Mouse (Mus musculus): ENCODE measurements around the gene P4ha2. TPM values are rescaled to one million over a fixed set of nuclear protein-coding genes. Genes with fewer than 3 reads are reported as not detected.

The P4ha2 gene
- polyA plus RNA-seq, 1 experiment from 2014 or later, result 69.0 TPM

DNA sequence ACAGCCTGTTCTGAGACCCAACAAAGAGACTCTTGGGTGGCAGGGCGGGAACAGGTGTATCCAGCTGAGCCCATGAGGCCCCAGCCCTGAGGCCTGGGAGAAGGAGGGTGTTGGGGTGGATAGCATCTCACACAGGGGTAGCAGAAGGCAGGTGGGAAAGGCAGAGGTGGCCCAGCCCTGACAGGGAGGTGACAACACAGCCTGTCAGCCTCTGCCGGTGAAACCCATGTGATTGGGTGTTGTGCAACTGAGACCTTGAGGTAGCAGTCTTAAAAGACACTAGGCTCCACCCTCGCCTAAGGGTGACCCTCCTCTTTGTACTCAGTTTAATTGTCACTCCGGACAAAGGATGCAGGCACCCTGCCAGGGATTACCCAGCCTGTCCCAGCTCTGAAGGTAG, 26.6 kb upstream of the P4ha2 start:
- H3K27me3 ChIP-seq (ENCODE audit: insufficient read depth, poor library complexity, severe bottlenecking), result peaks cover 51% of the 10 kb centered on the region
- WGBS, result 54% methylated on average over 4 of the region's 4 CpGs
- H3K4me3 ChIP-seq, result no peak overlapping the region
- H3K4me1 ChIP-seq, result peaks cover 26% of the 10 kb centered on the region
- no peak overlapping the region for H3K27ac ChIP-seq
- no peak for DNase-seq (ENCODE audit: low spot score)
- no peaks in the 10 kb centered on the region for H3K36me3 ChIP-seq
- H3K9me3 ChIP-seq, result no peaks in the 10 kb centered on the region

GRCm38 (mm10) chr11:54075353-54075752, 24.5 kb upstream of the P4ha2 start:
- DNase-seq (ENCODE audit: low spot score), result no peak
- H3K27ac ChIP-seq, result no peak overlapping the region
- WGBS, result 75% methylated on average over 6 of the region's 6 CpGs
- H3K36me3 ChIP-seq, result no peaks in the 10 kb centered on the region
- no peak overlapping the region for H3K4me3 ChIP-seq
- H3K9me3 ChIP-seq, result no peaks in the 10 kb centered on the region
- peaks cover 17% of the 10 kb centered on the region for H3K4me1 ChIP-seq
- H3K27me3 ChIP-seq (ENCODE audit: insufficient read depth, poor library complexity, severe bottlenecking), result peaks cover 32% of the 10 kb centered on the region

- Histone ChIP-seq H3K27ac (no peak overlapping the region), H3K4me1 (peaks cover 20% of the 10 kb centered on the region), H3K4me3 (no peak overlapping the region), H3K9me3 (no peaks in the 10 kb centered on the region), H3K27me3 (ENCODE audit: insufficient read depth, poor library complexity, severe bottlenecking) (peaks cover 24% of the 10 kb centered on the region), H3K36me3 (no peaks in the 10 kb centered on the region)
- DNase-seq (ENCODE audit: low spot score), result no peak
- WGBS, result 90% methylated on average over 1 of the region's 1 CpGs
These were observed 23.8 kb upstream of the P4ha2 start for GRCm38 (mm10) chr11:54076101-54076500.

GRCm38 (mm10) chr11:54080435-54080834, 19.5 kb upstream of the P4ha2 start:
- WGBS, result 30% methylated on average over 7 of the region's 7 CpGs
- H3K4me1 ChIP-seq, result 0 out of 2 replicates have a peak, but pooled peaks cover 3% of the 10 kb centered on the region
- H3K36me3 ChIP-seq, result no peaks in the 10 kb centered on the region
- peaks cover 3% of the 10 kb centered on the region for H3K27me3 ChIP-seq (ENCODE audit: insufficient read depth, poor library complexity, severe bottlenecking)
- no peak overlapping the region for H3K27ac ChIP-seq
- peak; percentile 69 for DNase-seq (ENCODE audit: low spot score)
- H3K4me3 ChIP-seq, result no peak overlapping the region
- no peaks in the 10 kb centered on the region for H3K9me3 ChIP-seq

GRCm38 (mm10) chr11:54082725-54083124, 17.2 kb upstream of the P4ha2 start:
- no peaks in the 10 kb centered on the region for H3K27me3 ChIP-seq (ENCODE audit: insufficient read depth, poor library complexity, severe bottlenecking)
- H3K4me1 ChIP-seq, result 0 out of 2 replicates have a peak, but pooled peaks cover 3% of the 10 kb centered on the region
- no peak for DNase-seq (ENCODE audit: low spot score)
- no peaks in the 10 kb centered on the region for H3K36me3 ChIP-seq
- WGBS, result 86% methylated on average over 5 of the region's 5 CpGs
- no peak overlapping the region for H3K27ac ChIP-seq
- H3K4me3 ChIP-seq, result no peak overlapping the region
- no peaks in the 10 kb centered on the region for H3K9me3 ChIP-seq

- no peak overlapping the region for H3K4me3 ChIP-seq
- 79% methylated on average over 1 of the region's 1 CpGs for WGBS
- no peak for DNase-seq (ENCODE audit: low spot score)
- H3K9me3 ChIP-seq, result no peaks in the 10 kb centered on the region
- H3K27me3 ChIP-seq (ENCODE audit: insufficient read depth, poor library complexity, severe bottlenecking), result no peaks in the 10 kb centered on the region
- H3K36me3 ChIP-seq, result no peaks in the 10 kb centered on the region
- H3K27ac ChIP-seq, result no peak overlapping the region
- 0 out of 2 replicates have a peak, but pooled peaks cover 3% of the 10 kb centered on the region for H3K4me1 ChIP-seq
These were observed 14.9 kb upstream of the P4ha2 start for GRCm38 (mm10) chr11:54084976-54085375.

- no peaks in the 10 kb centered on the region for H3K36me3 ChIP-seq
- H3K27me3 ChIP-seq (ENCODE audit: insufficient read depth, poor library complexity, severe bottlenecking), result no peaks in the 10 kb centered on the region
- DNase-seq (ENCODE audit: low spot score), result no peak
- no peak overlapping the region for H3K4me3 ChIP-seq
- H3K4me1 ChIP-seq, result no peaks in the 10 kb centered on the region
- 57% methylated on average over 5 of the region's 5 CpGs for WGBS
- H3K9me3 ChIP-seq, result no peaks in the 10 kb centered on the region
- H3K27ac ChIP-seq, result no peak overlapping the region
These were observed 14.1 kb upstream of the P4ha2 start for GRCm38 (mm10) chr11:54085816-54086215.

- no peak for DNase-seq (ENCODE audit: low spot score)
- peaks cover 14% of the 10 kb centered on the region for H3K4me1 ChIP-seq
- no peak overlapping the region for H3K27ac ChIP-seq
- no peak overlapping the region for H3K4me3 ChIP-seq
- H3K36me3 ChIP-seq, result no peaks in the 10 kb centered on the region
- 81% methylated on average over 7 of the region's 7 CpGs for WGBS
- H3K27me3 ChIP-seq (ENCODE audit: insufficient read depth, poor library complexity, severe bottlenecking), result no peaks in the 10 kb centered on the region
- H3K9me3 ChIP-seq, result no peaks in the 10 kb centered on the region
These were observed 11.5 kb upstream of the P4ha2 start for GRCm38 (mm10) chr11:54088253-54088946.

DNA sequence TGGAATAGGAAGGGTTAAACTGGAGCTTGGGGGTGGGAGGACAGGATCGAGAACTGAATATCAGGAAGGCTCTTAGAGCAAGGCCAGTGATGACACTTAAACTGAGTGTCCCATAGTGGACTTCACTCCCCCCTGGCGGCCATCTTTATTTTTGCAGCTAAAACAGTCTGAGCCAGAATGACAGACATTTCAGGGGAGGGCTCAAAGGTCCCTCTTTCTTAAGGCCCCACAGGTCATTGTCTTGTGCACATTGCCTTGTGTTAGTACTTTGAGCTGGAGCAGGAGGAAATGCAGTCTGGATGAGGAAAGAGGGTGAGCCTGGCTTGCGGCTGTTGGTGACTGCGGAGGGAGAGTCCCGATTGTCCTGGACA, 11.0 kb upstream of the P4ha2 start:
- Histone ChIP-seq H3K4me1 (peaks cover 14% of the 10 kb centered on the region), H3K27me3 (ENCODE audit: insufficient read depth, poor library complexity, severe bottlenecking) (no peaks in the 10 kb centered on the region), H3K4me3 (no peak overlapping the region), H3K27ac (no peak overlapping the region), H3K9me3 (no peaks in the 10 kb centered on the region), H3K36me3 (no peaks in the 10 kb centered on the region)
- 51% methylated on average over 5 of the region's 5 CpGs for WGBS
- DNase-seq (ENCODE audit: low spot score), result peak; percentile 77

DNA sequence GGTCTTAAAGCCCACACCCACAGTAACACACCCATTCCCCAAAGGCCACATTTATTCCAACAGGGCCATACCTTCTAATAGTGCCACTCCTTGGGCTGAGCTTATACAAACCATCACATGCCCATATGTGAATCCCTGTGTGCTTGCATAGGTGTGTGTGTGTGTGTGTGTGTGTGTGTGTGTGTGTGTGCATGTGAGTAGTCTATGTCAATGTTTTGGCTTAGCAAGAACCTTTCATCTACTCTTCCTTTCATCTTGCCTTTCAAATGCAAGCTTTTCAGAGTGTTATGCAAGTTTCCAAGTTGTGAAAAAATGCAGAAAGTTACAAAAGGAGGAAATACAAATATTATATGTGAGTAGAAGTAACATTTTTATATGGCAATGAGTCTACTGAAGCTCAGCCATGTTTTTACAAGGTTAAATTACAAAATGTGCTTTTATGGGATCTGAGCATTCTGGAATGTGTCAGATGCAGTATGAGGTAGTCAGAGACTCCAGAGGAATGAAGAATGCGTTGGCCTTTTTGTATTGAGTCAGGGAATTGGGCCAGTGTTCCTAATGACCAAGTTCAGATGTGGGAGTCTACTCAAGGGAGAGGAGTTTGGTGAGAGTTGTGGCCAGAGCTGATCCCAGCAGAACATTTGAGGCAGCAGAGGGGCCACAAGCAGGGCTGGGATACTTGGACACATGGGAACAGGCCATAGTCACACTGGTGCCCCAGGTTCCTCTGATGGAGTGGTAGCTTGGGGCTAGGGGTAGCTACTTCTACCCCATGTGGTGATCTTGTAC, 9.6 kb upstream of the P4ha2 start:
- no peak overlapping the region for H3K27ac ChIP-seq
- H3K9me3 ChIP-seq, result no peaks in the 10 kb centered on the region
- H3K36me3 ChIP-seq, result no peaks in the 10 kb centered on the region
- 76% methylated on average over 1 of the region's 1 CpGs for WGBS
- no peak for DNase-seq (ENCODE audit: low spot score)
- H3K4me1 ChIP-seq, result peaks cover 14% of the 10 kb centered on the region
- no peak overlapping the region for H3K4me3 ChIP-seq
- no peaks in the 10 kb centered on the region for H3K27me3 ChIP-seq (ENCODE audit: insufficient read depth, poor library complexity, severe bottlenecking)

DNA sequence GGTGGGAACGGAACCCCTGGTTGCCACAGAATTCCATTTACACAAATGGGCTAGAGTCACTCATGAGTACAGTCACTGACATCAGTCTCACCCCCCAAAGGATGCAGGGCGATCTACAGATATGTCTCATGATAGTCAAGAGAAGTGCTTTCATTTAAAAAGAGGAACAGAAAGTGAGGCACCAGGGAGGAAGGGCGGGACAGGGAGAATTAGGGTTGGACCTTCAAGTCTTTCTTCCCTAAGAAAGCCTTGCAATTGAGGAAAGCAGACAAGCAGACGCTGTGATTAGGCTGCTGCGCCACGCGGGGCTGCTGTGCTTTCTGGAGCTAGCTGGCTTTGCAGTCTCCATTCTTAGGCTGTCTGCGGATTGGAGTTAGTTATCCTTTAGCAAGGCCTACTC, 8.2 kb upstream of the P4ha2 start:
- peaks cover 14% of the 10 kb centered on the region for H3K4me1 ChIP-seq
- WGBS, result 45% methylated on average over 8 of the region's 8 CpGs
- H3K27me3 ChIP-seq (ENCODE audit: insufficient read depth, poor library complexity, severe bottlenecking), result no peaks in the 10 kb centered on the region
- H3K36me3 ChIP-seq, result no peaks in the 10 kb centered on the region
- no peak for DNase-seq (ENCODE audit: low spot score)
- H3K4me3 ChIP-seq, result no peak overlapping the region
- no peaks in the 10 kb centered on the region for H3K9me3 ChIP-seq
- no peak overlapping the region for H3K27ac ChIP-seq

- no peak overlapping the region for H3K4me3 ChIP-seq
These were observed 7.7 kb upstream of the P4ha2 start for GRCm38 (mm10) chr11:54092188-54092587.

GRCm38 (mm10) chr11:54093000-54093399, 6.9 kb upstream of the P4ha2 start:
- Histone ChIP-seq H3K9me3 (no peaks in the 10 kb centered on the region), H3K4me3 (no peak overlapping the region), H3K27me3 (ENCODE audit: insufficient read depth, poor library complexity, severe bottlenecking) (no peaks in the 10 kb centered on the region), H3K27ac (no peak overlapping the region), H3K4me1 (peaks cover 14% of the 10 kb centered on the region), H3K36me3 (no peaks in the 10 kb centered on the region)
- 9% methylated on average over 3 of the region's 3 CpGs for WGBS
- no peak for DNase-seq (ENCODE audit: low spot score)

More at GRCm38 (mm10) chr11:54092188-54092587, 7.7 kb upstream of the P4ha2 start:
- H3K27me3 ChIP-seq (ENCODE audit: insufficient read depth, poor library complexity, severe bottlenecking), result no peaks in the 10 kb centered on the region
- WGBS, result 36% methylated on average over 7 of the region's 7 CpGs
- no peak overlapping the region for H3K27ac ChIP-seq
- H3K9me3 ChIP-seq, result no peaks in the 10 kb centered on the region
- no peaks in the 10 kb centered on the region for H3K36me3 ChIP-seq
- no peak for DNase-seq (ENCODE audit: low spot score)
- peaks cover 14% of the 10 kb centered on the region for H3K4me1 ChIP-seq
